Mouse (Mus musculus) kidney, embryonic 15.5 days (tissue): ENCODE results near the gene Hoxc12. TPM values are rescaled to one million over a fixed set of nuclear protein-coding genes. Genes with fewer than 3 reads are reported as not detected.

ENCODE experiments used
- ATAC-seq: fragments of 200-750 bp; cut with Nextera tagmentation; replicated peaks from 2 replicates; pipeline ENCODE4 v1.8.0; 2017; ENCODE audit warnings: moderate TSS enrichment; ENCODE audit not compliant: low FRiP score
- H3K27ac ChIP-seq: fragments of 300-500 bp; sonication (generic); 2 replicates; pipeline ENCODE4 v1.5.1; 2015; ENCODE audit warnings: mild to moderate bottlenecking, inconsistent platforms
- H3K27me3 ChIP-seq: fragments of 300-500 bp; sonication (generic); 2 replicates; pipeline ENCODE4 v1.6.1; 2015; ENCODE audit warnings: inconsistent platforms
- H3K36me3 ChIP-seq: fragments of 300-500 bp; sonication (generic); 2 replicates; pipeline ENCODE4 v1.6.1; 2015; ENCODE audit warnings: inconsistent platforms
- H3K4me1 ChIP-seq: fragments of 300-500 bp; sonication (generic); 2 replicates; pipeline ENCODE4 v1.6.1; 2015; ENCODE audit warnings: inconsistent platforms
- H3K4me2 ChIP-seq: fragments of 300-500 bp; sonication (generic); 2 replicates; pipeline ENCODE4 v1.6.1; 2015; ENCODE audit warnings: moderate library complexity, mild to moderate bottlenecking, inconsistent platforms
- H3K4me3 ChIP-seq: fragments of 300-500 bp; sonication (generic); replicated peaks from 2 replicates; pipeline ENCODE4 v1.5.1; 2015; ENCODE audit warnings: mild to moderate bottlenecking, inconsistent platforms
- H3K9ac ChIP-seq: fragments of 300-500 bp; sonication (generic); 2 replicates; pipeline ENCODE4 v1.6.1; 2015; ENCODE audit warnings: mild to moderate bottlenecking, inconsistent platforms
- H3K9me3 ChIP-seq: fragments of 300-500 bp; sonication (generic); replicated peaks from 2 replicates; pipeline ENCODE4 v1.6.1; 2016; ENCODE audit warnings: inconsistent platforms
- whole genome bisulfite sequencing: fragments of 180-500 bp; shearing (Covaris S2); methylation state at CpG from one replicate; pipeline ENCODE4 v1.1.7; 2015; ENCODE audit warnings: mixed read lengths; 5-methylcytosine and 5-hydroxymethylcytosine counted together
- polyA plus RNA-seq: library from polyadenylated mRNA; unstranded; fragments of >200 nt; fragmentation: Nextera tagmentation; extraction: Ambion mirVana; gene quantifications from 2 replicates; pipeline ENCODE4 v1.2.1, GENCODE M21; 2015

The Hoxc12 gene
- polyA plus RNA-seq, 1 experiment from 2014 or later = not detected

GRCm38 (mm10) chr15:102979936-102980335, 43.4 kb downstream of the Hoxc12 start:
- Histone ChIP-seq H3K4me3 (peak overlapping the region; percentile 65), H3K4me2 (peak overlapping the region; percentile 77), H3K9me3 (no peaks in the 10 kb centered on the region), H3K9ac (peak overlapping the region; percentile 75), H3K27ac (peak overlapping the region; percentile 96), H3K27me3 (peaks cover 71% of the 10 kb centered on the region), H3K36me3 (0 out of 2 replicates have a peak, but pooled peaks cover 3% of the 10 kb centered on the region), H3K4me1 (peaks cover 72% of the 10 kb centered on the region)
- WGBS = 10% methylated on average over 1 of the region's 1 CpGs
- no peak for ATAC-seq

DNA sequence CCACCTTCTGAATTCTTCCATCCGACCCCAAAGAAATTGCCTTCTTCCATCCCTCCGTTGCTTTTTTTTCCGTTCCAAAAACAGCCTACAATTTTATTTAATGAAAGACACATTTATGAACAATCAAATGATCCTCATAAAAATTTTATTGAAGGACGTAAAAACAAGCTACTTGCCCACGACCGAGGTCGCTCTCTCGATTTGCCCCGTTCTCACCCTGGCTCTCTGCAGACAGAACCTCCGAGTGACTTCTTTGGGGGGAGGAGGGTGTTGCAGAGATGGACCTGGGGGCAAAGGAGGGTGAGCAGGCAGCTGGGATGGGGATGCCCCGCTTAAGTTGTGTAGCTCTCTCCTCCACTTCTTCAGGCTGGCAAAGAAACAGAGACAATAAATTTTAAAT, 43.8 kb downstream of the Hoxc12 start:
- ATAC-seq = no peak
- peak overlapping the region; percentile 75 for H3K9ac ChIP-seq

GRCm38 (mm10) chr15:102980912-102981311, 44.4 kb downstream of the Hoxc12 start:
- Histone ChIP-seq H3K27ac (peak overlapping the region; percentile 96), H3K4me2 (peak overlapping the region; percentile 77), H3K9me3 (no peaks in the 10 kb centered on the region), H3K27me3 (peaks cover 71% of the 10 kb centered on the region), H3K9ac (peak overlapping the region; percentile 75), H3K36me3 (0 out of 2 replicates have a peak, but pooled peaks cover 3% of the 10 kb centered on the region), H3K4me3 (peak overlapping the region; percentile 65), H3K4me1 (peaks cover 73% of the 10 kb centered on the region)
- 1% methylated on average over 14 of the region's 14 CpGs for WGBS
- ATAC-seq = no peak

More for the DNA sequence above, 43.8 kb downstream of the Hoxc12 start:
- Histone ChIP-seq H3K9me3 (no peaks in the 10 kb centered on the region), H3K27me3 (peaks cover 71% of the 10 kb centered on the region), H3K4me1 (peaks cover 72% of the 10 kb centered on the region), H3K4me2 (peak overlapping the region; percentile 77), H3K36me3 (0 out of 2 replicates have a peak, but pooled peaks cover 3% of the 10 kb centered on the region), H3K4me3 (peak overlapping the region; percentile 65), H3K27ac (peak overlapping the region; percentile 96)
- WGBS = 6% methylated on average over 11 of the region's 11 CpGs

GRCm38 (mm10) chr15:102981379-102982288, 45.1 kb downstream of the Hoxc12 start:
- Histone ChIP-seq H3K4me1 (peaks cover 77% of the 10 kb centered on the region), H3K4me2 (peak overlapping the region; percentile 77), H3K27ac (peak overlapping the region; percentile 96), H3K36me3 (0 out of 2 replicates have a peak, but pooled peaks cover 3% of the 10 kb centered on the region), H3K9ac (peak overlapping the region; percentile 75), H3K9me3 (no peaks in the 10 kb centered on the region), H3K27me3 (peaks cover 74% of the 10 kb centered on the region), H3K4me3 (peak overlapping the region; percentile 65)
- under 1% methylated on average over 88 of the region's 88 CpGs for WGBS
- no peak for ATAC-seq

GRCm38 (mm10) chr15:102983716-102984115, 47.2 kb downstream of the Hoxc12 start:
- Histone ChIP-seq H3K9me3 (no peaks in the 10 kb centered on the region), H3K27me3 (peaks cover 75% of the 10 kb centered on the region), H3K27ac (peak overlapping the region; percentile 75), H3K4me2 (peak overlapping the region; percentile 77), H3K9ac (peak overlapping the region; percentile 75), H3K4me1 (peaks cover 78% of the 10 kb centered on the region), H3K36me3 (0 out of 2 replicates have a peak, but pooled peaks cover 3% of the 10 kb centered on the region), H3K4me3 (peak overlapping the region; percentile 65)
- ATAC-seq = no peak
- WGBS = 12% methylated on average over 12 of the region's 12 CpGs

DNA sequence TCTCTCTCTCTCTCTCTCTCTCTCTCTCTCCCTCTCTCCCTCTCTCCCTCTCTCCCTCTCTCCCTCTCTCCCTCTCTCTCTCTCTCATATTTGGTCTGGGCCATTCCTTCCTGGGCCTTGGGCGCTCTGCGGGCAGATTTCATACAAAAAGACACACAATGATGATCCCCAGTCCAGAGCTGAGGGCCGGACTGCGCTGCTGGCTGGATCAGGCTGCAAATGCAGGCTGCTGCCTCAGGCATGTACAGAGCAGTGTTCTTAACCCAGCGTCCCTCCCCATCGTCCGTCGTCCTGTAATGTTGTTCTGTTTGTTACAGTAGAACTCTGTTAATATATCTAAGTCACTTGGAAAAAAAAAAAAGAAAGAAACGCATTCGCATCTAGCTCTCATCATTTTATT, 48.0 kb downstream of the Hoxc12 start:
- peaks cover 78% of the 10 kb centered on the region for H3K4me1 ChIP-seq
- peaks cover 77% of the 10 kb centered on the region for H3K27me3 ChIP-seq
- 0 out of 2 replicates have a peak, but pooled peaks cover 3% of the 10 kb centered on the region for H3K36me3 ChIP-seq
- peak overlapping the region; percentile 75 for H3K27ac ChIP-seq
- peak overlapping the region; percentile 10; the same call in 1 of the 2 replicates for H3K4me3 ChIP-seq
- no peak for ATAC-seq
- peak overlapping the region; percentile 77 for H3K4me2 ChIP-seq
- 13% methylated on average over 10 of the region's 10 CpGs for WGBS
- H3K9me3 ChIP-seq = no peaks in the 10 kb centered on the region
- H3K9ac ChIP-seq = peak overlapping the region; percentile 27; the same call in 1 of the 2 replicates

DNA sequence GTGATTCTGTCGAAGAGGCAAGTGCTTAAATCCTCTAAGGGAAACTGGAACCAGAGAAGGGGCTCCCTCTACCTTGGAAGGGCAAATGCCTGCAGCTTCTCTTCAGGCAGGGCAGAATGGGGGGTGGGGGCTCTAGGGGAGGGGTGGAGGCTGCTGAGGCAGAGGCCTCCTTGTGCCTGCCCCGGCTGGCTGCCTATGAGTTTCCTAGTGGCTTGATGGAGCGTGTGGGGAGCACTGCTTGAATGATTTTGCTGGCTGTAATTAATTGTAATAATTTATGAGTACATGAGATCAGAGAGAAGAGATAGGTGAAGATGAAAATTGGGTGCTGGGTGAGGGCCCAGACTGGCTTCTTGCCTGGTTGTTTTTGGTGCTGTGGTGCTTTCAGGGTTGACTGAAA, 48.4 kb downstream of the Hoxc12 start:
- H3K4me2 ChIP-seq = peak overlapping the region; percentile 77
- peak overlapping the region; percentile 75 for H3K27ac ChIP-seq
- 0 out of 2 replicates have a peak, but pooled peaks cover 3% of the 10 kb centered on the region for H3K36me3 ChIP-seq
- H3K4me1 ChIP-seq = peaks cover 78% of the 10 kb centered on the region
- ATAC-seq = no peak
- WGBS = 17% methylated on average over 3 of the region's 3 CpGs
- H3K27me3 ChIP-seq = peaks cover 77% of the 10 kb centered on the region
- no peaks in the 10 kb centered on the region for H3K9me3 ChIP-seq
- peak overlapping the region; percentile 27; the same call in 1 of the 2 replicates for H3K9ac ChIP-seq
- peak overlapping the region; percentile 10; the same call in 1 of the 2 replicates for H3K4me3 ChIP-seq

GRCm38 (mm10) chr15:102987124-102987833, 50.7 kb downstream of the Hoxc12 start:
- peaks cover 85% of the 10 kb centered on the region for H3K27me3 ChIP-seq
- 0 out of 2 replicates have a peak, but pooled peaks cover 3% of the 10 kb centered on the region for H3K36me3 ChIP-seq
- H3K4me2 ChIP-seq = peak overlapping the region; percentile 17
- no peaks in the 10 kb centered on the region for H3K9me3 ChIP-seq
- peak overlapping the region; percentile 71 for H3K27ac ChIP-seq
- WGBS = 6% methylated on average over 21 of the region's 21 CpGs
- H3K9ac ChIP-seq = no peak overlapping the region
- ATAC-seq = 0 out of 2 replicates have a peak, but pooled peaks have one; percentile 6
- peaks cover 89% of the 10 kb centered on the region for H3K4me1 ChIP-seq
- no peak overlapping the region for H3K4me3 ChIP-seq

DNA sequence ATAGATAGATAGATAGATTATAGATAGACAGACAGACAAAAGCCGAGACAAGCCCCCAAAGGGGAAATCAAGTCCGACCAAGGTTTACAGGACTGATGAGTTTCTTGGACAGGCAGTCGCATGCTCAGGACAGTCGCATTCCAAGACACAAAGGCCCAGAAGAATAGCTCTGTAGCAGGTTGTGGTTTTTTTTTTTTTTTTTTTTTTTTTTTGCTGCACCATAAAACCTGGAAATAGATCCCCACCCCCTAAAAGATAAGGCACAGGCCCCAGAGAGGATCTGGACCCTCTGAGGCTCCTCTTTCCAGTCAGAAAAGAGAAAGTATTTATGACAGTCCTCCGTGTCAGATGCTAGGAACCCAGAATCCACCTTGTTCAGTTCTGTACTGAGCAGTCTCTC, 51.5 kb downstream of the Hoxc12 start:
- peaks cover 87% of the 10 kb centered on the region for H3K27me3 ChIP-seq
- H3K4me2 ChIP-seq = no peak overlapping the region
- no peak overlapping the region for H3K27ac ChIP-seq
- no peak overlapping the region for H3K4me3 ChIP-seq
- 0 out of 2 replicates have a peak, but pooled peaks cover 3% of the 10 kb centered on the region for H3K36me3 ChIP-seq
- peaks cover 94% of the 10 kb centered on the region for H3K4me1 ChIP-seq
- no peaks in the 10 kb centered on the region for H3K9me3 ChIP-seq
- no peak overlapping the region for H3K9ac ChIP-seq
- no peak for ATAC-seq
- 45% methylated on average over 5 of the region's 5 CpGs for WGBS
